Mouse (Mus musculus): ENCODE data around the gene Mtch1. TPM values are rescaled to one million over a fixed set of nuclear protein-coding genes. Genes with fewer than 3 reads are reported as not detected.
"Not testable (repeated sequence)": the region's sequence is repeated elsewhere in the genome, so short reads cannot be mapped to it uniquely, and the experiment has no call there.

Mtch1 gene
- polyA plus RNA-seq, 1 experiment from 2014 or later = 235 TPM

DNA sequence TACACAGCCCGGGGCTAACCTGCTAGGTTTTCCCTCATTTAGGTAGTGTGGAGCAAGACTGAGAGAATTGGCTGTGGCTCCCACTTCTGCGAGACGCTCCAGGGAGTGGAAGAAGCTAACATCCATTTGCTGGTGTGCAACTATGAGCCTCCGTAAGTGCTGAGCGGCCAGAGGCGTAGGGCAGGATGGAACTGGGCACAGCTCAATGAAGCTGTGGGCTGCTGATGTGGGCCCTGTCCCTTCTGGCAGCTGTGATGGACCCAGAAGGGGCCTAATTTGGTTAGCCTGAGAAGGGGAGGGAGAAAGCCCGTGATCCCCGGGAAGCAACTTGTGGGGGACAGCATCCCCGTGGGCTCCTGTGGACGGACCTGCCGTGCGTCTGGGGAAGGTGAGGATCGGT lies 21.9 kb downstream of the Mtch1 start:
- ATAC-seq = no peak
- no peak overlapping the region for H3K4me3 ChIP-seq (replicated peaks)
- H3K4me1 ChIP-seq (replicated peaks) = peaks cover 15% of the 10 kb centered on the region; the same call in 1 of the 2 replicates
- peaks cover 21% of the 10 kb centered on the region for H3K27me3 ChIP-seq (replicated peaks)
- H3K36me3 ChIP-seq = no peaks in the 10 kb centered on the region
- H3K4me2 ChIP-seq (replicated peaks) = peak overlapping the region; percentile 53; the same call in 1 of the 2 replicates
- no peak overlapping the region for H3K27ac ChIP-seq
- H3K9ac ChIP-seq = 0 out of 2 replicates have a peak overlapping the region, but pooled peaks have one; percentile 2
- 76% methylated on average over 13 of the region's 13 CpGs for WGBS
- H3K9me3 ChIP-seq = no peaks in the 10 kb centered on the region

DNA sequence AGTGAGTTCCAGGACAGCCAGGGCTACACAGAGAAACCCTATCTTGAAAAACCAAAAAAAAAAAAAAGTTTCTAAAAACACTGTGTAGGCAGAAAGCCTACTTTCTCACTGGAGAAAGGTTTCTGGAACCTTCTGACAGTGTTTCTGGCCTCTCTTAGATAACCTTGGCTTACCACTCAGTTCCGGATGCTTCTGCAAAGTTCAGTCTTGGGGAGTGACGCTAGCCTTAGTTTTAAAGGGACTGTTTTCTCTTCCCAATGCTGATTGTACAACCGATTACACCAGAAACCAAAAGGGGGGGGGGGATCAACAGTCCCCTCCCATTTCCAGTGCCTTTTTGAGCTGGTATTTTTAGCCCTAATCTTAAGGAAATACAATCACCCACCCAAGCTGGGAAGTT lies 24.1 kb downstream of the Mtch1 start:
- Histone ChIP-seq H3K9ac (no peak overlapping the region), H3K27me3 (replicated peaks) (peaks cover 29% of the 10 kb centered on the region), H3K4me3 (replicated peaks) (no peak overlapping the region), H3K36me3 (no peaks in the 10 kb centered on the region), H3K4me2 (replicated peaks) (no peak overlapping the region), H3K27ac (no peak overlapping the region), H3K4me1 (replicated peaks) (peaks cover 18% of the 10 kb centered on the region; the same call in 1 of the 2 replicates), H3K9me3 (no peaks in the 10 kb centered on the region)
- 98% methylated on average over 3 of the region's 3 CpGs for WGBS
- ATAC-seq = no peak

DNA sequence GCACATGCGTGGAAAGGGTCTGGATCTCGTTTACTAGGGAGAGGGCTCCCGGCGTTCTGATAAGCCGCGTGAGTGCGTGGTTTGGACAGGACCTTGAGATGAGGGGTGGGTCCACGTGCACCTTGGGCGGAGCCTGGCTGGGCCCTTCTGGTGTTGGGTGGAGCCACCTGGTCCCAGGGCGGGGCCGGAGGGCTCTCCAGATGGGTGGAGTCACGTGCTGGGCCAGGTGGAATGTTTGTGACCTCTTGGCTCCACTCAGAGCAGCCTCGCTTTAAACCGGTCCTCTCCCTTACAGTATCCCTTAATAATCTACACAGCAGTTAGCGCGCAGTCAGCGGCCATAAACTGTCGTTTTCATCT lies 25.2 kb downstream of the Mtch1 start:
- peak overlapping the region; percentile 14; the same call in 1 of the 2 replicates for H3K4me3 ChIP-seq (replicated peaks)
- H3K4me2 ChIP-seq (replicated peaks) = peak overlapping the region; percentile 52
- H3K36me3 ChIP-seq = no peaks in the 10 kb centered on the region
- peak; percentile 90 for ATAC-seq
- peaks cover 18% of the 10 kb centered on the region; the same call in 1 of the 2 replicates for H3K4me1 ChIP-seq (replicated peaks)
- H3K9me3 ChIP-seq = no peaks in the 10 kb centered on the region
- no peak overlapping the region for H3K9ac ChIP-seq
- H3K27ac ChIP-seq = no peak overlapping the region
- 18% methylated on average over 18 of the region's 18 CpGs for WGBS
- peaks cover 26% of the 10 kb centered on the region for H3K27me3 ChIP-seq (replicated peaks)

DNA sequence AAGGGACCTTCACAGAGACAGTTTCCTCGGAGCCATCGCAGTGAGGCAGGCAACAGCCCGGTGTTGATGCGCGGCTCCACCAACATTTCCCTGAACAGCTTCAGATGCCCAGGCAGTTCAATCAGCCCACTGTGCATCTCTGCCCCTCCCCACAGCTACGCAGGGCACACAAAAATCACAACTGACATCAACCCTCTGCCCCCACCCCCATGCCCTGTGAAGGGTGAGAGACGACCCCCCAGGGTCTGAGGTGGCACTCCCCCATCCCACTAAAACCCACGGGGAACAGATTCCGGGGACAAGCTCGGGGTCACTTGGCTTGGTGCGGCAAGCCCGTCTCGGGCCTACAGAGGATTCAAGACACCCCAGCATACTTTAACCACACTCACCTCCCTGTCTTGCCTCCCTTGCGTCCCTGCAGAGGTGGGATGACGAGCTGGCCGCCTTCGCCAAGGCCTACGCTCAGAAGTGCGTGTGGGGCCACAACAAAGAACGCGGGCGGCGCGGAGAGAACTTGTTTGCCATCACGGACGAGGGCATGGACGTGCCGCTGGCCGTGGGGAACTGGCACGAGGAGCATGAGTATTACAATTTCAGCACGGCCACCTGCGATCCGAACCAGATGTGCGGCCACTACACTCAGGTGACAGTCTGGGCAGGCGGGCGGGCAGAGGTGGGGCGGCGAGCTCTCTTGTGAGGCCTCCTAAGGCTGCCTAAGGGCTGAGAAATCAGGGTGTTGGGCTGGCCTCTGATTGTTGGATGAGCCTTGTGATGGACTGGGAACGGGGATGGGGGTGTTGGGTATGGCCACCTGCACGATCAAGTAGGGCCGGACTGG lies 25.8 kb downstream of the Mtch1 start:
- peaks cover 20% of the 10 kb centered on the region for H3K27me3 ChIP-seq (replicated peaks)
- WGBS = 26% methylated on average over 41 of the region's 41 CpGs
- H3K4me3 ChIP-seq (replicated peaks) = peak overlapping the region; percentile 14; the same call in 1 of the 2 replicates
- peak; percentile 69 for ATAC-seq
- H3K9me3 ChIP-seq = no peaks in the 10 kb centered on the region
- no peak overlapping the region for H3K9ac ChIP-seq
- H3K4me1 ChIP-seq (replicated peaks) = peaks cover 18% of the 10 kb centered on the region; the same call in 1 of the 2 replicates
- H3K4me2 ChIP-seq (replicated peaks) = peak overlapping the region; percentile 52
- no peak overlapping the region for H3K27ac ChIP-seq
- no peaks in the 10 kb centered on the region for H3K36me3 ChIP-seq

DNA sequence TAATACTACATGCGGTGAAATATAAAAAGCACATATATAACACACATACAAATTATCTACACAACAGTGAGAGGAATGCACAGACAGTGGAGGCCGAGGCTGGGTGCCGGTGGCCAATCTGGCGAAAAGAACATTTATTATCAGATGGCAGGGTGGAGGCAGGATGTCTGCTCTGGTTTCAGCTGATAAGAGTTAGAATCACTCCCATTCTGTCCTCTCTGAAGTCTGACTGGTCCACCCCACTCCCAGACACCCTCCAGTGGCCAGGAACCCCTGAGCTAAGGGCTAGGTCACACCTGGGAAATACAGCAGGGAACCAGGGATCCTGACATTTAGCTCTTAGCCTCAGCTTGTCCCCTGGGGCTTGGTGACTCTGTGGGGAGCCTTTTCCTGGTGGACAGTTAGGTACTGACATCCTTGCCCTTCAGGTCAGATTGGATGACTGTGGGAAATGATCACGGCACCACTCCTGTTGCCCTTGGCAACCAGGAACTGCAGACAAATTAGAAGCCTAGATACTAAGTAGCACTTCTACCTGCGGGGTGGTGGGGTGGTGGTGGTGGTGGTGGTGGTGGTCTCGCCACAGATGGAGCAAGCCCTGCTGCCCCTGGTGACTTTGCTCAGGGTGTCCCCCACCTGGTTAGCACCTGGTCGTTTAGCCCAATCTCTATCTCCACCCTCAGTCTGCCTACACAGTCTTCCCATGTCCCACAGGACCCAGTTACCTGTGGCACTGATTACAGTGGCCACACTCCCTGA lies 27.7 kb downstream of the Mtch1 start:
- Histone ChIP-seq H3K27me3 (replicated peaks) (peaks cover 20% of the 10 kb centered on the region), H3K9me3 (no peaks in the 10 kb centered on the region), H3K4me2 (replicated peaks) (no peak overlapping the region), H3K4me1 (replicated peaks) (0 out of 2 replicates have a peak, but pooled peaks cover 11% of the 10 kb centered on the region), H3K4me3 (replicated peaks) (no peak overlapping the region), H3K36me3 (no peaks in the 10 kb centered on the region), H3K27ac (no peak overlapping the region), H3K9ac (no peak overlapping the region)
- no peak for ATAC-seq
- 51% methylated on average over 8 of the region's 8 CpGs for WGBS

DNA sequence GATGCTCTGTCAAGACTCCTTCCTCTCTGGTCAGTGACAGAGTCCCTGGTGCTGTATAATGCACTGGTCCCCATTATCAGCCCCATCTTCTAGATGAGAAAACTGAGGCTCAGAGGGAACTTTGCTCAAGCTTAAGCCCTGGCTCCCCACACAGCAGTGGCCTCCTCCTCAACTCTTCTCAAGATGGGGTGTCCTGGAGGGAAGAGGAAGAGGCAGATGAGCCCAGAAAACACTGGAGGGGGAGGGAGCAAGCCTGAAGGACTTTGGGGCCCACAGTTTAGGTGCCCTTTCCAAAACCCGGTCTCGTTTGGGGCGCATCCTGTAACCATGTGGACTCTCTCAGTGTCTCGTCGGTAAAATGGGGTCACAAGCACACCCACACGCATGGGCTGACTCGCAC lies 28.3 kb downstream of the Mtch1 start:
- no peak overlapping the region for H3K9ac ChIP-seq
- H3K4me3 ChIP-seq (replicated peaks) = no peak overlapping the region
- 0 out of 2 replicates have a peak, but pooled peaks cover 11% of the 10 kb centered on the region for H3K4me1 ChIP-seq (replicated peaks)
- no peaks in the 10 kb centered on the region for H3K9me3 ChIP-seq
- H3K36me3 ChIP-seq = no peaks in the 10 kb centered on the region
- no peak for ATAC-seq
- H3K27ac ChIP-seq = no peak overlapping the region
- WGBS = 85% methylated on average over 7 of the region's 7 CpGs
- no peak overlapping the region for H3K4me2 ChIP-seq (replicated peaks)
- H3K27me3 ChIP-seq (replicated peaks) = peaks cover 20% of the 10 kb centered on the region

DNA sequence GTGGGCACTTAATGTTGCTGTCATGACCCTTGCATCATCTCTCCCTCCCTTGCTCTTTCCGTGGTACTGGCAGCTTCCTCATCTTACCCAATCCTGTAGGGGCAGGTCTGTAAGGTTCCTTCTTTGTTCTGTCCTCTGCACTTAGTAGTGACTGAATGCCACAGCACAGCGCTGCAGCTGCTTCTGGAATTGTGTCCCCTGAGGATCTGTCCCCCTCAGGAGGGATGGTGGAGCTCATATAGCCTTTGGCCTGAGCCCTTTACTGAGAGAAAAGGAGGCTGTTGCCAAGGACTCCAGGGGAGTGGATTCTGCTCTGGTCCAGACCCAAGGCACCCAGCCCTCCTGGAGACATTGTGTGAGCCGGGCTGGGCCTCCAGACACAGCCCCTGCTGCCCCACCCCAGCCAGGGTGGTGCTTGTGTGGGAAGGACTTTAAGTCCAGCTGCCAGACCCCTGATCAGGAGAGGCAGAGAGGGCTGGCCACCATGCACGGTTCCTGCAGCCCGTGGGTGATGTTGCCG lies 28.9 kb downstream of the Mtch1 start:
- 47% methylated on average over 6 of the region's 6 CpGs for WGBS
- Histone ChIP-seq H3K9me3 (no peaks in the 10 kb centered on the region), H3K4me3 (replicated peaks) (no peak overlapping the region), H3K4me1 (replicated peaks) (0 out of 2 replicates have a peak, but pooled peaks cover 11% of the 10 kb centered on the region), H3K27me3 (replicated peaks) (peaks cover 20% of the 10 kb centered on the region), H3K9ac (no peak overlapping the region), H3K36me3 (no peaks in the 10 kb centered on the region), H3K27ac (no peak overlapping the region), H3K4me2 (replicated peaks) (no peak overlapping the region)
- ATAC-seq = no peak

DNA sequence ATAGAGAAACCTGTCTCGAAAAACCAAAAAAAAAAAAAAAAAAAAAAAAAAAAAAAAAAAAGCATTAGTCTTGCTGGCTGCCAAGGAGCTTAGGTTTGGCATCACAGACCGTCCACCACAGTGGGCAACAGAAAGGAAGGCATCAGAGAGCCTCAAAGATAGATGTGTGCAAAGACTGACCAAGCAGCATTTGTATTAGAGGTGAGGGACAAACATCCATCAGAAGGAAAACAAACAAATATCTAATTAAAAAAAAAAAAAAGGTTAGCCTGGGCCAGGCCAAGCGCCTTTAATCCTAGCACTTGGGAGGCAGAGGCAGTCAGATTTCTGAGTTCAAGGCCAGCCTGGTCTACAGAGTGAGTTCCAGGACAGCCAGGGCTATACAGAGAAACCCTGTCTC lies 30.4 kb downstream of the Mtch1 start, which contains the start of gene Pi16:
Gene Pi16 (plus strand): TSS at position 301 of the 400 bp plus-strand sequence.
- not testable (repeated sequence) for H3K4me2 ChIP-seq (replicated peaks); ATAC-seq; H3K36me3 ChIP-seq; H3K4me1 ChIP-seq (replicated peaks); H3K9ac ChIP-seq; H3K4me3 ChIP-seq (replicated peaks); H3K9me3 ChIP-seq
- 90% methylated on average over 3 of the region's 3 CpGs for WGBS
- Histone ChIP-seq H3K27me3 (replicated peaks) (peaks cover 16% of the 10 kb centered on the region; the same call in 1 of the 2 replicates), H3K27ac (0 out of 2 replicates have a peak within 1 kb of the TSS, but pooled peaks have one; percentile 22)

DNA sequence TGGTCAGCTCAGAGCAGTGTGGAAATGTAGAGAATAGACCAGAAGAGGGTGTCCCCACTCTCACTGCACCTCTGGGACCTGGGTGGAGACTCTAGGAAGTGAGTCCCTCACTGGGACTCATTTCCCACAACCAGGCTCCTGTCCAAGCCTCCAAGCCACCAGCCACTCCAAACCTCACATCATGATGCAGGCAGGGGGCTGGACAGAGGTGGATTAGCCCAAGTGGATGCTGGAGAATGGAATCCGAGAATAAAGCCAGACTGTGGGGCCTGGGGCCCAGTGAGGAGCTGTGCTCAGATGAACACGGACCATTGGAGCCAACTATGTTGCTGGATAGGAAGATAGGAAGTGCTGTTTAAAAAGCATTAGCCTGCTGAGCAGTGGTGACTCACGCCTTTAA lies 30.8 kb downstream of the Mtch1 start:
- H3K27ac ChIP-seq = no peak overlapping the region
- peaks cover 11% of the 10 kb centered on the region; the same call in 1 of the 2 replicates for H3K27me3 ChIP-seq (replicated peaks)
- H3K9me3 ChIP-seq = no peaks in the 10 kb centered on the region
- no peak overlapping the region for H3K4me3 ChIP-seq (replicated peaks)
- no peak overlapping the region for H3K9ac ChIP-seq
- ATAC-seq = no peak
- 0 out of 2 replicates have a peak, but pooled peaks cover 3% of the 10 kb centered on the region for H3K4me1 ChIP-seq (replicated peaks)
- H3K4me2 ChIP-seq (replicated peaks) = no peak overlapping the region
- no peaks in the 10 kb centered on the region for H3K36me3 ChIP-seq
- WGBS = 77% methylated on average over 3 of the region's 3 CpGs

DNA sequence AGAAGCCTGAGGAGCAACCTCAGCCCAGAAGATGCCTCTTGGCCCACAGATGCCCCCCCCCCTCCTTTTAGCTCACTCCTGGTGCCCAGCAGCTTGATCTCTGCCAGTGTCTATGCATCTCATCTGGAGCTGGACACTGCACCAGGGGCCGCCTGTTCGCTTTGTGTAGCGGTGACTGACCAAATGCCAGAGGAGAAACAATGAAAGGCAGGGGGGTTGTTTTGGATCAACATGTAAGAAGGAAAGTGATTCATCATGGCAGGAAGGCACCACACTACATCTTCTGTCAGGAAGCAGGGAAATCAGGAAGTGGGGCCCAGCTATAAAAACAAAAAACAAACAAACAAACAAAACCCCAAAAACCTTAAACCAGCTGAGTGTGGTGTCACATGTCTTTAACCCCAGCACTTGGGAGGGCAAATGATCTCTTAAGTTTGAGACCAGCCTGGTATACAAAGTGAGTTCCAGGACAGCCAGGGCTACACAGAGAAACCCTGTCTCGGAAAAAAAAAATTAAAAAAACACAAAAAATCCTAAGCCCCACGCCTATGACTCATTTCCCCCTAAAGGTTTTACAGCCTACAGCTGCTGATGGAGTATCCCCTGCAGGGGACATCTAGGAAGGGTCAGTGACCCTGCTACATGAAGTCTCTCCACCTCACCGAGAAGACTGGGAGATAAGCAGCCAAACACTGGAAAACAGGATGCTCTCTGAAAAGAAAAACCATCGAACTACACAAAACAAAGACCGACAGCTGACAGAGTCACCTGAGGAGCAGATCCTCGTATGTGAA lies 31.9 kb downstream of the Mtch1 start:
- H3K9me3 ChIP-seq = no peaks in the 10 kb centered on the region
- 46% methylated on average over 9 of the region's 9 CpGs for WGBS
- no peak overlapping the region for H3K4me3 ChIP-seq (replicated peaks)
- 0 out of 2 replicates have a peak, but pooled peaks cover 3% of the 10 kb centered on the region for H3K4me1 ChIP-seq (replicated peaks)
- H3K36me3 ChIP-seq = no peaks in the 10 kb centered on the region
- no peak overlapping the region for H3K9ac ChIP-seq
- peaks cover 8% of the 10 kb centered on the region; the same call in 1 of the 2 replicates for H3K27me3 ChIP-seq (replicated peaks)
- ATAC-seq = no peak
- 0 out of 2 replicates have a peak overlapping the region, but pooled peaks have one; percentile 22 for H3K27ac ChIP-seq
- H3K4me2 ChIP-seq (replicated peaks) = no peak overlapping the region

DNA sequence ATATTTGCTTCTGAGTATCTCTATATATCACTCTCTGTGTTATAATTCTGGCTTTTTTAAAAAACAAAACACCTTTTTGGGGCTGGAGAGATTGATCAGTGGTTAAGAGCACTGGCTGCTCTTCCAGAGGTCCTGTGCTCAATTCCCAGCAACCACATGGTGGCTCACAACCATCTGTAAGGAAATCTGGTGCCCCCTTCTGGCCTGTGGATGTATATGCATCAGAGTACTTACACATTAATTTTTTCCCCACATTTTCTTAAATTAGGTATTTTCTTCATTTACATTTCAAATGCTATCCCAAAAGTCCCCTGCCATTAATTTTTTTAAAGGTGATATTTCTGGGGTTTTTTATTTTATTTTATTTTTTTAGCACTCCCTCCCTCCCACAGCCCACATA lies 34.4 kb downstream of the Mtch1 start:
- no peaks in the 10 kb centered on the region for H3K4me1 ChIP-seq (replicated peaks)
- no peaks in the 10 kb centered on the region for H3K27me3 ChIP-seq (replicated peaks)
- H3K9ac ChIP-seq = no peak overlapping the region
- no peaks in the 10 kb centered on the region for H3K36me3 ChIP-seq
- no peaks in the 10 kb centered on the region for H3K9me3 ChIP-seq
- no peak overlapping the region for H3K4me2 ChIP-seq (replicated peaks)
- ATAC-seq = no peak
- H3K4me3 ChIP-seq (replicated peaks) = no peak overlapping the region
- no peak overlapping the region for H3K27ac ChIP-seq

All from intestine, embryonic 15.5 days (tissue).